Mouse (Mus musculus) liver, postnatal 0 days (tissue): ENCODE data around the gene Ccdc138. TPM values are rescaled to one million over a fixed set of nuclear protein-coding genes. Genes with fewer than 3 reads are reported as not detected.

Experiments
- ATAC-seq: fragments of 200-750 bp; cut with Nextera tagmentation; 2 replicates; pipeline ENCODE4 v1.8.0; 2017; ENCODE audit warnings: mild to moderate bottlenecking, moderate library complexity
- DNase-seq: peaks from one replicate; pipeline ENCODE4 v3.0.0-alpha.2; 2016
- H3K27ac ChIP-seq: fragments of 300-500 bp; sonication (generic); 2 replicates; pipeline ENCODE4 v1.5.1; 2014; ENCODE audit warnings: antibody characterized with exemption, moderate library complexity, mild to moderate bottlenecking, low read depth
- H3K27me3 ChIP-seq: fragments of 300-500 bp; sonication (generic); 2 replicates; pipeline ENCODE4 v1.6.1; 2014; ENCODE audit warnings: low read length, control low read depth, mixed read lengths; ENCODE audit not compliant: insufficient read depth
- H3K36me3 ChIP-seq: fragments of 300-500 bp; sonication (generic); replicated peaks from 2 replicates; pipeline ENCODE4 v1.6.1; 2014; ENCODE audit warnings: mild to moderate bottlenecking, control low read depth, low read length, moderate library complexity, mixed read lengths; ENCODE audit not compliant: insufficient read depth
- H3K4me1 ChIP-seq: fragments of 300-500 bp; sonication (generic); 2 replicates; pipeline ENCODE4 v1.6.1; 2014; ENCODE audit warnings: antibody characterized with exemption, mild to moderate bottlenecking, control low read depth; ENCODE audit not compliant: insufficient read depth
- H3K4me2 ChIP-seq: fragments of 300-500 bp; sonication (generic); 2 replicates; pipeline ENCODE4 v1.6.1; 2014; ENCODE audit warnings: low read depth, mild to moderate bottlenecking, low read length, moderate library complexity, mixed read lengths
- H3K4me3 ChIP-seq: fragments of 300-500 bp; sonication (generic); 2 replicates; pipeline ENCODE4 v1.5.1; 2014; ENCODE audit warnings: low read depth, low read length
- H3K9ac ChIP-seq: fragments of 300-500 bp; sonication (generic); replicated peaks from 2 replicates; pipeline ENCODE4 v1.6.1; 2014; ENCODE audit warnings: mild to moderate bottlenecking, moderate library complexity
- H3K9me3 ChIP-seq: fragments of 300-500 bp; sonication (generic); 2 replicates; pipeline ENCODE4 v1.6.1; 2016; ENCODE audit warnings: mild to moderate bottlenecking, control low read depth, low read length, mixed read lengths
- CTCF ChIP-seq: sonication (generic); IDR thresholded peaks from 2 replicates; pipeline ENCODE4 v1.5.1; 2016; ENCODE audit warnings: antibody characterized with exemption, low read depth
- EP300 ChIP-seq: IDR thresholded peaks from 2 replicates; pipeline ENCODE4 v1.6.1; 2016; ENCODE audit warnings: antibody characterized with exemption, low read depth, mild to moderate bottlenecking
- WGBS: fragments of 180-500 bp; shearing (Covaris S2); extraction: QIAGEN DNeasy Blood & Tissue Kit; methylation state at CpG from one replicate; pipeline ENCODE4 v1.1.7; 2014; ENCODE audit not compliant: insufficient replicate concordance; 5-methylcytosine and 5-hydroxymethylcytosine counted together
- polyA plus RNA-seq: library from polyadenylated mRNA; unstranded; fragments of >200 nt; fragmentation: Nextera tagmentation; extraction: Ambion mirVana; gene quantifications from 2 replicates; pipeline ENCODE4 v1.2.1, GENCODE M21; 2015

Ccdc138 gene
- polyA plus RNA-seq, 1 experiment from 2014 or later = 1.7 TPM

DNA sequence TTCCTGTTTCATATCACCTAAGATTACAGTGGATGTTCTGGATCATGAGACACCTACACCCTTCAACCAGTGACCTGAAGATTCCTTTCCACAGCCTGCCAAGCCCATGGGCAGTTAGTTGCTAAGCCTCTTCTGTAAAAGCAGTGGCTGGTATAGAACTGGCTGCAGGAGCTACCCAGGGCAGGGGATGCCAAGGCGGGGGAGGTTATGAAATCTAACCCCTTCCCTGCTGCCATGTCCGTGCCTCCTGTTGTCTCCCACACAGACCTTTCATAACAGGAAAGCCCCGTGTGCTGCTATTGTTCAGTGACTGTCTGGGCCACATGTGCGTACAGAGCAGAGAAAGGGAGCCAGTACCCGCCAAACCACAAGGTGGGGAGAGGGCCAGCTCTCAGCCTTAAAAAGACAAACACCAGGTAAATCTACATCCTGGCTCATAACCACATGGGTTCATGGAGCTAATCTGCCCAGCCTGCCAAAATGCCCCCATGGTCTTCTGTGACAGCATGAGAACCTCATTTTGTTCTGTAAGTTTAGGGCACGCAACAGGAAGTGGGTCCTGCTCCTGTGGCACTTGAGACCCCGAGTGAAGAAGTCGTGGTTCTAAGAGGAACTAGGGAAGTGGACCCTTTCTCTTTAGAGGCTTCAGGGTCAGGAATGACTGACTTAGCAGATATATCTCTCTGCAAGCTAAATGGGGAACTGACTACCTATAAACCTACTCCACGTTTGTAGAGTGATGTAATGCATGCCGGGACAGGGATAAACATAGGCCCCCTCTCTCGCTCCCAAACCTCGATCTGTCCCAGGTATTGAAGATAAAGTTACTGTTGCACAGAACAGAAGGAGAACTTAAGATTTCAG lies 127.3 kb downstream of the Ccdc138 start:
- Histone ChIP-seq H3K9me3 (no peaks in the 10 kb centered on the region), H3K4me1 (no peaks in the 10 kb centered on the region), H3K4me3 (no peak overlapping the region), H3K27ac (no peak overlapping the region), H3K9ac (no peak overlapping the region), H3K4me2 (no peak overlapping the region), H3K36me3 (no peaks in the 10 kb centered on the region), H3K27me3 (no peaks in the 10 kb centered on the region)
- no peak for ATAC-seq
- TF ChIP-seq EP300 (no peak), CTCF (no peak)
- DNase-seq = no peak
- WGBS = 36% methylated on average over 12 of the region's 12 CpGs

Other genes with a start within 250 kb of the Ccdc138 start
- gene Gcc2, start 242.5 kb upstream of the Ccdc138 start, polyA plus RNA-seq = 31.7 and 34.0 TPM in 2 replicates
- gene Lims1, start 174.5 kb upstream of the Ccdc138 start, polyA plus RNA-seq = 60.6 and 64.4 TPM in 2 replicates
- 8.7 and 9.6 TPM in 2 replicates for gene Ranbp2, start 51.0 kb upstream of the Ccdc138 start, polyA plus RNA-seq
- 0.04 TPM in 1 of 2 replicates, not detected in the other for gene Edar, start 177.7 kb downstream of the Ccdc138 start, polyA plus RNA-seq
- not detected in 2 replicates for gene Gm17542, start 220.3 kb downstream of the Ccdc138 start, polyA plus RNA-seq